Comparison of ENCODE assay signal across 8 mouse cellular contexts in the genomic region with DNA sequence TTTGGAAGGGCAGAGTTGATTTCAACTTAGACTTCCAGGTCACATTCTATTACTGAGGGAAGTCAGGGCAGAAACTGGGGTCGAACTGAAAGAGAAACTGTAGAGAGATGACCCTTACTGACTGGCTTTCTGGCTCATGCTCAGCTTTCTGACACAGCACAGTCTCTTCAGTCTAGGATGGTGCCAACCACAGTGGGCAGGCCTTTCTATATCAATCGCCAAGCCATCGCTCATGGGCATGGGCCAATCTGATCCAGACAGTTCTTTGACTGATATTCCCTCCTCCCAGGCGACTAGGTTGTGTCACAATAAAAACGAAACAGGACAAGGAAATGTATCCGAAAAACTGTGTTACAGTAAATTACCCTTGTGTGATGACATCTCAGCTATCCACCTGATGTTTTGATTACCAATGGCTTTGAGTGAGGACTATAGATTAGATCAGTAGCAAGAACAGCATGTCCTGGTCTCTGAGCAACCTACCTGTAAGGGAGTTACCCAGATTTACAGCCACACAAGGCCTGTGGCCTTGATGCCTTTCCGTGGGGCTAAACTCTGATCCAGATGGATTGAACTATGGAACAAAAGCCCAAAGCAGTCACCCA.
DNase-seq lines count a peak whose midpoint lies in the region; ATAC-seq and TF ChIP-seq lines count a peak whose summit lies in the region.

No protein-coding gene starts in this region.

- H3K9me3 ChIP-seq in heart, postnatal 0 days (replicated peaks; ENCODE audit: control insufficient read depth, low read length): no peaks in the 10 kb centered on the region
- H3K9me3 ChIP-seq in lung, embryonic 16.5 days (ENCODE audit: control insufficient read depth, low read length): no peaks in the 10 kb centered on the region
- no peaks in the 10 kb centered on the region for H3K9me3 ChIP-seq in midbrain, embryonic 13.5 days

- no peak overlapping the region for H3K9ac ChIP-seq in heart, postnatal 0 days (replicated peaks; ENCODE audit: low read depth, low read length)
- H3K9ac ChIP-seq in lung, embryonic 16.5 days (ENCODE audit: low read length): peak overlapping the region; percentile 2; the same call in 1 of the 2 replicates
- no peak overlapping the region for H3K9ac ChIP-seq in midbrain, embryonic 13.5 days (replicated peaks)

- ATAC-seq in heart, postnatal 0 days (ENCODE audit: insufficient read depth, low read depth): no peak
- ATAC-seq in lung, embryonic 16.5 days (ENCODE audit: low read depth): peak; percentile 5; the same call in 1 of the 2 replicates
- ATAC-seq in midbrain, embryonic 13.5 days: 0 out of 2 replicates have a peak, but pooled peaks have one; percentile 26

- peak overlapping the region; percentile 61 for H3K27ac ChIP-seq in heart, postnatal 0 days (ENCODE audit: low read depth)
- H3K27ac ChIP-seq in lung, embryonic 16.5 days (ENCODE audit: low read length): peak overlapping the region; percentile 36; the same call in 1 of the 2 replicates
- H3K27ac ChIP-seq in midbrain, embryonic 13.5 days: 0 out of 2 replicates have a peak overlapping the region, but pooled peaks have one; percentile 35

- H3K27me3 ChIP-seq in heart, postnatal 0 days (ENCODE audit: control insufficient read depth, insufficient read depth, low read length): no peaks in the 10 kb centered on the region
- H3K27me3 ChIP-seq in lung, embryonic 16.5 days (ENCODE audit: control insufficient read depth, insufficient read depth, low read depth, low read length): no peaks in the 10 kb centered on the region
- no peaks in the 10 kb centered on the region for H3K27me3 ChIP-seq in midbrain, embryonic 13.5 days

- H3K36me3 ChIP-seq in heart, postnatal 0 days (replicated peaks; ENCODE audit: control insufficient read depth, insufficient read depth, low read length): no peaks in the 10 kb centered on the region
- H3K36me3 ChIP-seq in lung, embryonic 16.5 days (ENCODE audit: control insufficient read depth, insufficient read depth, low read length): no peaks in the 10 kb centered on the region
- H3K36me3 ChIP-seq in midbrain, embryonic 13.5 days: no peaks in the 10 kb centered on the region

- no peaks in the 10 kb centered on the region for H3K4me1 ChIP-seq in heart, postnatal 0 days (ENCODE audit: control insufficient read depth, insufficient read depth)
- H3K4me1 ChIP-seq in lung, embryonic 16.5 days (replicated peaks; ENCODE audit: control insufficient read depth, insufficient read depth, low read length): peaks cover 5% of the 10 kb centered on the region; the same call in 1 of the 2 replicates
- peaks cover 8% of the 10 kb centered on the region; the same call in 1 of the 2 replicates for H3K4me1 ChIP-seq in midbrain, embryonic 13.5 days (replicated peaks)

- DNase-seq in cerebellum, adult 9-11 months: peak; percentile 4
- no peak for DNase-seq in cerebellum, adult 8-10 months
- DNase-seq in heart, postnatal 0 days (ENCODE audit: low spot score): no peak
- DNase-seq in heart, adult 8-10 months (ENCODE audit: low spot score): no peak
- no peak for DNase-seq in lung, postnatal 14 days
- DNase-seq in adipocyte (ENCODE audit: low spot score): no peak

- TF ChIP-seq CTCF in heart, postnatal 0 days (IDR thresholded peaks at IDR 0.05; ENCODE audit: low read depth): no peak

- H3K4me2 ChIP-seq in heart, postnatal 0 days (ENCODE audit: low read depth, low read length): 0 out of 2 replicates have a peak overlapping the region, but pooled peaks have one; percentile 60
- peak overlapping the region; percentile 46 for H3K4me2 ChIP-seq in lung, embryonic 16.5 days (ENCODE audit: low read depth, low read length)
- H3K4me2 ChIP-seq in midbrain, embryonic 13.5 days (replicated peaks): peak overlapping the region; percentile 40

- TF ChIP-seq EP300 in heart, postnatal 0 days (IDR thresholded peaks at IDR 0.05; ENCODE audit: low read depth): no peak

- 82% methylated on average over 7 of the region's 7 CpGs for WGBS in heart, postnatal 0 days
- 80% methylated on average over 7 of the region's 7 CpGs for WGBS in lung, embryonic 16.5 days
- 86% methylated on average over 7 of the region's 7 CpGs for WGBS in midbrain, embryonic 13.5 days

- no peak overlapping the region for H3K4me3 ChIP-seq in heart, postnatal 0 days (ENCODE audit: low read depth, low read length)
- no peak overlapping the region for H3K4me3 ChIP-seq in lung, embryonic 16.5 days (ENCODE audit: low read length)
- no peak overlapping the region for H3K4me3 ChIP-seq in midbrain, embryonic 13.5 days (replicated peaks)
